20 mouse cellular contexts compared by ENCODE assay signal in the genomic region with DNA sequence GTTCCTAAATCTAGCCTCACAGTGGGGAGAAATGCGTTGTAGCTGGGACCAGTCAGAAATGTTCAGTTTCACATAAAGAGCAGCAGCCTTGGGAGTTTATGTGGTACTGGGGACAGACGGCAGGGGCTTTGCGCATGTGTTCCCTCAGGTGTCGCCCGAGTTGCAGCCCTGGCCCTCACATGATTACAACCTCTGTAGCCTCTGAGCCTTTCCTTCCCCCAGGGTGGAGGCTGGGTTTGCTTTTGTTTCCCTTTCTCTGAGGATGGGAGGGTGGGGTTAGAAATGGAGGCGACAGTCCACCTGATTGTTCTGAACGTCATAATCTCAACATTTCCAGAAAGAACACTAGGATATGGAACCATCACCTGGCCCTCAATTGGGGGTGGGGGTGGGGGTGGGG. TPM values are rescaled to one million over a fixed set of nuclear protein-coding genes. Genes with fewer than 3 reads are reported as not detected.
DNase-seq lines count a peak whose midpoint lies in the region; ATAC-seq and TF ChIP-seq lines count a peak whose summit lies in the region.
"Had no signal": no experiment of that assay in that cellular context is flagged by ENCODE, and none has a peak within 500 bp of the region (broad histone marks: within the 10 kb centered on the region; RNA-seq: fewer than 3 reads in every experiment).

No protein-coding gene starts in this region.

- ATAC-seq in hindbrain, embryonic 12.5 days (ENCODE audit: low FRiP score) = no peak
- ATAC-seq in hindbrain, postnatal 0 days = no peak
- no peak for ATAC-seq in midbrain, embryonic 16.5 days
- ATAC-seq in midbrain, embryonic 13.5 days = no peak
- no peak for ATAC-seq in neural tube, embryonic 14.5 days (ENCODE audit: low read depth)
- ATAC-seq: activated CD4-positive, CD25-positive, alpha-beta regulatory T cell, adult 4 months; CD4-positive, CD25-positive, alpha-beta regulatory T cell, adult 4 months; intestine, embryonic 15.5 days had no signal

- H3K4me1 ChIP-seq in hindbrain, embryonic 12.5 days = peaks cover 2% of the 10 kb centered on the region; the same call in 1 of the 2 replicates
- no peaks in the 10 kb centered on the region for H3K4me1 ChIP-seq in hindbrain, postnatal 0 days (ENCODE audit: insufficient read depth, low read length)
- no peaks in the 10 kb centered on the region for H3K4me1 ChIP-seq in midbrain, embryonic 16.5 days (ENCODE audit: control insufficient read depth, insufficient read depth, low read length)
- no peaks in the 10 kb centered on the region for H3K4me1 ChIP-seq in midbrain, embryonic 13.5 days (replicated peaks)
- peaks cover 4% of the 10 kb centered on the region; the same call in 1 of the 2 replicates for H3K4me1 ChIP-seq in neural tube, embryonic 14.5 days (ENCODE audit: control insufficient read depth, insufficient read depth, low read length)
- H3K4me1 ChIP-seq: embryonic facial prominence, embryonic 12.5 days; heart, embryonic 12.5 days; intestine, embryonic 15.5 days had no signal

- no peak overlapping the region for H3K4me3 ChIP-seq in hindbrain, embryonic 12.5 days
- no peak overlapping the region for H3K4me3 ChIP-seq in hindbrain, postnatal 0 days (ENCODE audit: low read length)
- H3K4me3 ChIP-seq in midbrain, embryonic 16.5 days (ENCODE audit: low read depth, low read length) = no peak overlapping the region
- no peak overlapping the region for H3K4me3 ChIP-seq in midbrain, embryonic 13.5 days (replicated peaks)
- no peak overlapping the region for H3K4me3 ChIP-seq in neural tube, embryonic 14.5 days (ENCODE audit: low read depth, low read length)
- H3K4me3 ChIP-seq: embryonic facial prominence, embryonic 12.5 days; gastrocnemius, adult 2 months; heart, embryonic 12.5 days; intestine, embryonic 15.5 days had no signal

- 87% methylated on average over 7 of the region's 7 CpGs for WGBS in hindbrain, embryonic 12.5 days
- 80% methylated on average over 7 of the region's 7 CpGs for WGBS in hindbrain, postnatal 0 days
- WGBS in midbrain, embryonic 16.5 days = 66% methylated on average over 7 of the region's 7 CpGs
- WGBS in midbrain, embryonic 13.5 days = 81% methylated on average over 7 of the region's 7 CpGs
- WGBS in neural tube, embryonic 14.5 days = 58% methylated on average over 7 of the region's 7 CpGs

- H3K27me3 ChIP-seq in hindbrain, embryonic 12.5 days = no peaks in the 10 kb centered on the region
- no peaks in the 10 kb centered on the region for H3K27me3 ChIP-seq in hindbrain, postnatal 0 days (ENCODE audit: insufficient read depth, low read length)
- H3K27me3 ChIP-seq in midbrain, embryonic 16.5 days (ENCODE audit: control insufficient read depth, insufficient read depth, low read depth, low read length) = no peaks in the 10 kb centered on the region
- H3K27me3 ChIP-seq in midbrain, embryonic 13.5 days = no peaks in the 10 kb centered on the region
- H3K27me3 ChIP-seq in neural tube, embryonic 14.5 days (ENCODE audit: control insufficient read depth, insufficient read depth, low read length) = no peaks in the 10 kb centered on the region
- H3K27me3 ChIP-seq: embryonic facial prominence, embryonic 12.5 days; heart, embryonic 12.5 days; intestine, embryonic 15.5 days had no signal

- no peak for TF ChIP-seq CTCF in hindbrain, postnatal 0 days (IDR thresholded peaks at IDR 0.05; ENCODE audit: low read depth)

- H3K27ac ChIP-seq in hindbrain, embryonic 12.5 days = peak overlapping the region; percentile 23; the same call in 1 of the 2 replicates
- no peak overlapping the region for H3K27ac ChIP-seq in hindbrain, postnatal 0 days
- H3K27ac ChIP-seq in midbrain, embryonic 16.5 days (ENCODE audit: low read length) = 0 out of 2 replicates have a peak overlapping the region, but pooled peaks have one; percentile 2
- H3K27ac ChIP-seq in midbrain, embryonic 13.5 days = no peak overlapping the region
- H3K27ac ChIP-seq in neural tube, embryonic 14.5 days (ENCODE audit: low read depth, low read length) = peak overlapping the region; percentile 44; the same call in 1 of the 2 replicates
- H3K27ac ChIP-seq: embryonic facial prominence, embryonic 12.5 days; gastrocnemius, adult 2 months; intestine, embryonic 15.5 days had no signal

- H3K4me2 ChIP-seq in hindbrain, embryonic 12.5 days (replicated peaks) = no peak overlapping the region
- no peak overlapping the region for H3K4me2 ChIP-seq in hindbrain, postnatal 0 days (ENCODE audit: low read depth, low read length)
- no peak overlapping the region for H3K4me2 ChIP-seq in midbrain, embryonic 16.5 days (ENCODE audit: low read length)
- H3K4me2 ChIP-seq in midbrain, embryonic 13.5 days (replicated peaks) = no peak overlapping the region
- no peak overlapping the region for H3K4me2 ChIP-seq in neural tube, embryonic 14.5 days (ENCODE audit: low read depth, low read length)
- H3K4me2 ChIP-seq: embryonic facial prominence, embryonic 12.5 days; heart, embryonic 12.5 days; intestine, embryonic 15.5 days had no signal

- DNase-seq in hindbrain, postnatal 0 days (ENCODE audit: low spot score) = no peak
- peak; percentile 45 for DNase-seq in WW6 (ENCODE audit: low read depth, low spot score)
- DNase-seq in ovary, postnatal 36 days (ENCODE audit: low spot score) = no peak
- no peak for DNase-seq in spleen, adult 12 weeks (ENCODE audit: low spot score)
- DNase-seq: adrenal gland, postnatal 14 days; B cell, adult 2 months; cerebellum, adult 11-12 months; cerebellum, adult 9-10 months; cerebellum, postnatal 25 days; gastrocnemius, adult 2 months; gastrocnemius, postnatal 25 days had no signal

- no peaks in the 10 kb centered on the region for H3K9me3 ChIP-seq in hindbrain, embryonic 12.5 days (replicated peaks)
- H3K9me3 ChIP-seq in hindbrain, postnatal 0 days (ENCODE audit: low read length) = no peaks in the 10 kb centered on the region
- H3K9me3 ChIP-seq in midbrain, embryonic 16.5 days (replicated peaks; ENCODE audit: control insufficient read depth, low read length, poor library complexity, severe bottlenecking) = no peaks in the 10 kb centered on the region
- H3K9me3 ChIP-seq in midbrain, embryonic 13.5 days = no peaks in the 10 kb centered on the region
- no peaks in the 10 kb centered on the region for H3K9me3 ChIP-seq in neural tube, embryonic 14.5 days (ENCODE audit: control insufficient read depth, low read length)
- H3K9me3 ChIP-seq: embryonic facial prominence, embryonic 12.5 days; intestine, embryonic 15.5 days had no signal

- peaks cover 29% of the 10 kb centered on the region for H3K36me3 ChIP-seq in hindbrain, embryonic 12.5 days
- peaks cover 4% of the 10 kb centered on the region; the same call in 1 of the 2 replicates for H3K36me3 ChIP-seq in hindbrain, postnatal 0 days (ENCODE audit: insufficient read depth, low read length)
- H3K36me3 ChIP-seq in midbrain, embryonic 16.5 days (ENCODE audit: control insufficient read depth, insufficient read depth, low read length) = peaks cover 8% of the 10 kb centered on the region
- H3K36me3 ChIP-seq in midbrain, embryonic 13.5 days = peaks cover 45% of the 10 kb centered on the region
- no peaks in the 10 kb centered on the region for H3K36me3 ChIP-seq in neural tube, embryonic 14.5 days (ENCODE audit: control insufficient read depth, insufficient read depth, low read length)
- H3K36me3 ChIP-seq: intestine, embryonic 15.5 days had no signal

- no peak overlapping the region for H3K9ac ChIP-seq in hindbrain, embryonic 12.5 days
- H3K9ac ChIP-seq in hindbrain, postnatal 0 days (replicated peaks; ENCODE audit: low read length) = no peak overlapping the region
- no peak overlapping the region for H3K9ac ChIP-seq in midbrain, embryonic 16.5 days (ENCODE audit: low read depth, low read length)
- no peak overlapping the region for H3K9ac ChIP-seq in midbrain, embryonic 13.5 days (replicated peaks)
- H3K9ac ChIP-seq in neural tube, embryonic 14.5 days (replicated peaks; ENCODE audit: low read depth, low read length) = no peak overlapping the region
- H3K9ac ChIP-seq: embryonic facial prominence, embryonic 12.5 days; heart, embryonic 12.5 days; intestine, embryonic 15.5 days had no signal

RNA-seq across cellular contexts. Expression of a gene that starts 52.5 kb away (rescaled TPM):
- 26.9 and 27.1 TPM in 2 replicates for polyA plus RNA-seq in hindbrain, embryonic 12.5 days (2016; fragmentation: Nextera tagmentation; extraction: Ambion mirVana)
- 20.5 and 22.7 TPM in 2 replicates for total RNA-seq in hindbrain, postnatal 0 days (2014; rRNA removed)
- polyA plus RNA-seq in hindbrain, postnatal 0 days (2015; fragmentation: Nextera tagmentation; extraction: Ambion mirVana) = 17.6 and 18.1 TPM in 2 replicates
- polyA plus RNA-seq in midbrain, embryonic 16.5 days (2015; fragmentation: Nextera tagmentation; extraction: Ambion mirVana) = 20.2 and 23.0 TPM in 2 replicates
- polyA plus RNA-seq in midbrain, embryonic 13.5 days (2015; fragmentation: Nextera tagmentation; extraction: Ambion mirVana) = 24.8 and 25.4 TPM in 2 replicates
- 23.5 and 28.0 TPM in 2 replicates for polyA plus RNA-seq in neural tube, embryonic 14.5 days (2014; fragmentation: Nextera tagmentation; extraction: Ambion mirVana)

RNA-seq across cellular contexts. Expression of a gene that starts 52.6 kb away (rescaled TPM):
- polyA plus RNA-seq in hindbrain, embryonic 12.5 days (2016; fragmentation: Nextera tagmentation; extraction: Ambion mirVana) = 69.5 and 72.6 TPM in 2 replicates
- total RNA-seq in hindbrain, postnatal 0 days (2014; rRNA removed) = 14.9 and 21.5 TPM in 2 replicates
- polyA plus RNA-seq in hindbrain, postnatal 0 days (2015; fragmentation: Nextera tagmentation; extraction: Ambion mirVana) = 52.3 and 57.2 TPM in 2 replicates
- polyA plus RNA-seq in midbrain, embryonic 16.5 days (2015; fragmentation: Nextera tagmentation; extraction: Ambion mirVana) = 52.9 and 54.6 TPM in 2 replicates
- 61.2 and 63.6 TPM in 2 replicates for polyA plus RNA-seq in midbrain, embryonic 13.5 days (2015; fragmentation: Nextera tagmentation; extraction: Ambion mirVana)
- polyA plus RNA-seq in neural tube, embryonic 14.5 days (2014; fragmentation: Nextera tagmentation; extraction: Ambion mirVana) = 48.5 and 50.5 TPM in 2 replicates

Comparison
In these comparisons a context has a peak if more than half of its experiments do, and no peak if none do; other contexts are left out.
1. H3K27ac ChIP-seq: peak in hindbrain, embryonic 12.5 days (single experiment), midbrain, embryonic 16.5 days (single experiment) and neural tube, embryonic 14.5 days (single experiment); none in hindbrain, postnatal 0 days (single experiment) and midbrain, embryonic 13.5 days (single experiment).